Mouse (Mus musculus) hindbrain, embryonic 10.5 days (tissue): Measurements from ENCODE around the gene Olfr693. TPM values are rescaled to one million over a fixed set of nuclear protein-coding genes. Genes with fewer than 3 reads are reported as not detected.
"Not testable (repeated sequence)": the region's sequence is repeated elsewhere in the genome, so short reads cannot be mapped to it uniquely, and the experiment has no call there.

Experiments
- DNase-seq: peaks from one replicate; pipeline ENCODE4 v3.0.0-alpha.2; 2017; ENCODE audit warnings: low spot score
- H3K27ac ChIP-seq: fragments of 300-500 bp; sonication (generic); 2 replicates; pipeline ENCODE4 v1.5.1; 2016; ENCODE audit warnings: mild to moderate bottlenecking, moderate library complexity
- H3K27me3 ChIP-seq: fragments of 300-500 bp; sonication (generic); 2 replicates; pipeline ENCODE4 v1.6.1; 2016; ENCODE audit warnings: mild to moderate bottlenecking; ENCODE audit not compliant: poor library complexity, insufficient read depth, severe bottlenecking
- H3K36me3 ChIP-seq: fragments of 300-500 bp; sonication (generic); 2 replicates; pipeline ENCODE4 v1.6.1; 2016; ENCODE audit warnings: mild to moderate bottlenecking, moderate library complexity
- H3K4me1 ChIP-seq: fragments of 300-500 bp; sonication (generic); replicated peaks from 2 replicates; pipeline ENCODE4 v1.6.1; 2016; ENCODE audit warnings: mild to moderate bottlenecking
- H3K4me3 ChIP-seq: fragments of 300-500 bp; sonication (generic); 2 replicates; pipeline ENCODE4 v1.5.1; 2016; ENCODE audit warnings: mild to moderate bottlenecking, moderate library complexity
- H3K9me3 ChIP-seq: fragments of 300-500 bp; sonication (generic); 2 replicates; pipeline ENCODE4 v1.6.1; 2016; ENCODE audit warnings: mild to moderate bottlenecking, moderate library complexity
- WGBS: fragments of 180-500 bp; shearing (Covaris S2); methylation state at CpG from one replicate; pipeline ENCODE4 v1.1.7; 2016; 5-methylcytosine and 5-hydroxymethylcytosine counted together
- polyA plus RNA-seq: library from polyadenylated mRNA; unstranded; fragments of >200 nt; fragmentation: Nextera tagmentation; extraction: Ambion mirVana; gene quantifications from 2 replicates; pipeline ENCODE4 v1.2.1, GENCODE M21; 2016

Olfr693 gene
- not detected in 2 replicates for polyA plus RNA-seq

DNA sequence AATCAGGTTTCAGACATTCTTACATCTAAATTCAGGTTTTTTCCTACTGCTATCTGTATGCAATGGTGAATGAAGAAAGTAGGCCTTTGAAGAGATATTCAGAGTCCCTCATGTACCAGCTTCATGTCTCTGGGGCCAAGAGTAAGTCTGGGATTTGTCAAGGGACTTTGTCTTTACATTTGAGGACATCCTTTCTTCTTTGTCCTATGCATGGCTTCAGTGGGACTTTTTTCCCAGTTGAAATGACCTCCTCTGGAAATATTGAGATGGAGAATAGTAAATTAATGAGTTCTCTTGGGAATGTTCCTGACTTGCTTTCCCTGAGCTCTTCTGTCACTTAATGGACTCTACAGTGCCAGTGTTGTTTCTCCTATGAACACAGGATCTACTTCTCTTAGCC lies at the start of gene Olfr693:
TSS of gene Olfr693 (minus strand) at position 101 of the 400 bp plus-strand sequence.
- Histone ChIP-seq H3K4me3 (no peak within 1 kb of the TSS), H3K36me3 (no peaks in the 10 kb centered on the region), H3K9me3 (no peaks in the 10 kb centered on the region; the same call in 1 of the 2 replicates), H3K27ac (no peak within 1 kb of the TSS), H3K4me1 (no peaks in the 10 kb centered on the region), H3K27me3 (no peaks in the 10 kb centered on the region)
- no peak for DNase-seq

DNA sequence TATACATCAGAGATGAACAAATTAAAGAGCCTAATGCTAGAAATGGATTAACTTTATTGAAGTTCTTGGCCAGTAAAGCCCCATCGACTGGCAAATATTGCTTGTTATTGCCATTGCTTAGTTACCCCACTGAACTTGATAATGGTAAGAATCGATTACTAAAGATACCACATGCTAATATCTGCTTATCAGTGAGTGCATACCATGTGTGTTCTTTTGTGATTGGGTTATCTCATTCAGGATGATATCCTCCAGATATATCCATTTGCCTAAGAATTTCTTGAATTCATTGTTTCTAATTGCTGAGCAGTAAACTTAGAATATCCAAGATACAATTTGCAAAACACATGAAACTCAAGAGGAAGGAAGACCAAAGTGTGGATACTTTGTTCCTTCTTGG lies 45.3 kb upstream of the Olfr693 start:
- not testable (repeated sequence) for H3K4me3 ChIP-seq, H3K4me1 ChIP-seq, H3K9me3 ChIP-seq, H3K27me3 ChIP-seq, H3K36me3 ChIP-seq, H3K27ac ChIP-seq, DNase-seq
- 85% methylated on average over 2 of the region's 2 CpGs for WGBS

DNA sequence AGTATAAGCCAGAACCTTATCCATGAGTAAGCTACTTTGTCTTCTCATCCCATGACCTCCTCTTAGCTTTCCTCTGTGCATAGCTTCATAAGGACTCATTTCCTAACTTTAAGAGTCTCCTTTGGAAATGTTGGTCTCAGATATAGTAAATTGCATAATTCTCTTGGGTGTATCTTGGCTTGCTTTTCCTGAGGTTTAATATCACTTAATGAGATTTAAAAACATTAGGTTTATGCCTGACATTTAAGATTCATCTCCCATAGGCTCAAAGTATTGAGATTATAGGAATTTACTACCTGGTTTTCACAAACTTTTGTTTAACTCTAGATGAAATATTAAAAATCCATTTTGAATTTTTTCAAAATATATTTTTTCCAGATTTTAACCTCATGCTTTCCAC lies 35.9 kb upstream of the Olfr693 start, which contains the start of gene Olfr695:
TSS of gene Olfr695 (minus strand) at position 101 of the 400 bp plus-strand sequence.
- no peaks in the 10 kb centered on the region for H3K9me3 ChIP-seq
- DNase-seq = no peak
- H3K36me3 ChIP-seq = no peaks in the 10 kb centered on the region
- H3K4me1 ChIP-seq = no peaks in the 10 kb centered on the region
- H3K27me3 ChIP-seq = no peaks in the 10 kb centered on the region
- no peak within 1 kb of the TSS for H3K27ac ChIP-seq
- H3K4me3 ChIP-seq = no peak within 1 kb of the TSS

GRCm38 (mm10) chr7:106711463-106711862 lies 31.1 kb upstream of the Olfr693 start:
- whole genome bisulfite sequencing = 88% methylated on average over 6 of the region's 6 CpGs
- no peak for DNase-seq
- no peak overlapping the region for H3K27ac ChIP-seq

DNA sequence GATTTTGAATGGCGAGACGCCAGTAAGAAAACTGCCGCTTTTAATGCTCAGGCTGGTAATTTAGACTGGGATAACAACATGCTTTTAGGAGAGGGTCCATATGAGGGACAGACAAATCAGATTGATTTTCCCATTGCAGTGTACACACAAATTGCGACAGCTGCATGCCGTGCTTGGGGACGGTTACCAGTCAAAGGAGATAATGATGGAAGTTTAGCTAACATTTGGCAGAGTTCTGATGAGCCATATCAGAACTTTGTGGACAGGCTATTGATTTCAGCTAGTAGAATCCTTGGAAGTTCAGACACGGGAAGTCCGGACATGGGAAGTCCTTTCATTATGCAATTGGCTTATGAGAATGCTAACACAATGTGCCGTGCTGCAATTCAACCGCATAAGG lies 27.3 kb upstream of the Olfr693 start:
- not testable (repeated sequence) for H3K9me3 ChIP-seq, H3K4me3 ChIP-seq, H3K4me1 ChIP-seq, H3K27me3 ChIP-seq, DNase-seq, H3K27ac ChIP-seq, H3K36me3 ChIP-seq
- 90% methylated on average over 10 of the region's 10 CpGs for WGBS

More at GRCm38 (mm10) chr7:106711463-106711862, 31.1 kb upstream of the Olfr693 start:
- H3K36me3 ChIP-seq = no peaks in the 10 kb centered on the region
- H3K4me1 ChIP-seq = no peaks in the 10 kb centered on the region
- H3K9me3 ChIP-seq = no peaks in the 10 kb centered on the region
- no peaks in the 10 kb centered on the region for H3K27me3 ChIP-seq
- H3K4me3 ChIP-seq = no peak overlapping the region

- H3K4me1 ChIP-seq = no peaks in the 10 kb centered on the region
- no peaks in the 10 kb centered on the region for H3K27me3 ChIP-seq
- DNase-seq = no peak
- H3K9me3 ChIP-seq = peaks cover 11% of the 10 kb centered on the region; the same call in 1 of the 2 replicates
- H3K4me3 ChIP-seq = no peak overlapping the region
- WGBS = 76% methylated on average over 1 of the region's 1 CpGs
- no peak overlapping the region for H3K27ac ChIP-seq
- H3K36me3 ChIP-seq = no peaks in the 10 kb centered on the region
Observed at GRCm38 (mm10) chr7:106696891-106697290, 16.5 kb upstream of the Olfr693 start.

DNA sequence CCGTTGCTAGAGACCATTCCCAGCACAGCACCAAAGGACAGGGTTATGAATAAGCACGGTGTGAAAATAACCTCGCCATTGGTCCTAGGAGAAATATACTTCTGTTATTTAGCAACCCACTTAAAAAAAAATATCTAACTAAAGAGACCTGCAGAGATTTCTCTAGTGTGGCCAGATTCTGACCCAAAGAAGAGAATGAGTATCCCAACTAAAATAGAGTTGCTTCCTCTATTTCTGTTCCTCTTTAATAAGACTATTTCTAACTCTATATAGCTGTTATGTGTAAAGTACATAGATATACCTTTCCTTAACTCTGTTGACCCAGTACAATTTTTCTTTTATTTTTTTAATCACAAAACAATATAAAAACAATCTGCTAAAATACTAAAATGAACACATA lies 12.6 kb upstream of the Olfr693 start:
- 82% methylated on average over 3 of the region's 3 CpGs for WGBS
- Histone ChIP-seq H3K4me3 (no peak overlapping the region), H3K27ac (no peak overlapping the region), H3K4me1 (no peaks in the 10 kb centered on the region), H3K36me3 (no peaks in the 10 kb centered on the region), H3K9me3 (no peaks in the 10 kb centered on the region), H3K27me3 (no peaks in the 10 kb centered on the region)
- no peak for DNase-seq

GRCm38 (mm10) chr7:106691714-106692113 lies 11.3 kb upstream of the Olfr693 start, which contains the start of gene Olfr694:
TSS of gene Olfr694 (minus strand) at chr7:106691814.
- H3K36me3 ChIP-seq = no peaks in the 10 kb centered on the region
- H3K27ac ChIP-seq = no peak within 1 kb of the TSS
- H3K4me1 ChIP-seq = no peaks in the 10 kb centered on the region
- H3K9me3 ChIP-seq = no peaks in the 10 kb centered on the region
- DNase-seq = no peak
- H3K27me3 ChIP-seq = no peaks in the 10 kb centered on the region
- WGBS = 87% methylated on average over 1 of the region's 1 CpGs
- H3K4me3 ChIP-seq = no peak within 1 kb of the TSS

- no peak for DNase-seq
- Histone ChIP-seq H3K9me3 (no peaks in the 10 kb centered on the region), H3K36me3 (no peaks in the 10 kb centered on the region), H3K4me1 (no peaks in the 10 kb centered on the region), H3K4me3 (no peak overlapping the region), H3K27me3 (no peaks in the 10 kb centered on the region), H3K27ac (no peak overlapping the region)
- WGBS = 86% methylated on average over 2 of the region's 2 CpGs
Observed at GRCm38 (mm10) chr7:106685382-106685781, 5.0 kb upstream of the Olfr693 start.

GRCm38 (mm10) chr7:106652344-106652652 lies 28.1 kb downstream of the Olfr693 start:
- no peak overlapping the region for H3K4me3 ChIP-seq
- no peaks in the 10 kb centered on the region for H3K27me3 ChIP-seq
- no peak overlapping the region for H3K27ac ChIP-seq
- DNase-seq = no peak
- H3K36me3 ChIP-seq = no peaks in the 10 kb centered on the region
- no peaks in the 10 kb centered on the region for H3K4me1 ChIP-seq
- no peaks in the 10 kb centered on the region for H3K9me3 ChIP-seq

DNA sequence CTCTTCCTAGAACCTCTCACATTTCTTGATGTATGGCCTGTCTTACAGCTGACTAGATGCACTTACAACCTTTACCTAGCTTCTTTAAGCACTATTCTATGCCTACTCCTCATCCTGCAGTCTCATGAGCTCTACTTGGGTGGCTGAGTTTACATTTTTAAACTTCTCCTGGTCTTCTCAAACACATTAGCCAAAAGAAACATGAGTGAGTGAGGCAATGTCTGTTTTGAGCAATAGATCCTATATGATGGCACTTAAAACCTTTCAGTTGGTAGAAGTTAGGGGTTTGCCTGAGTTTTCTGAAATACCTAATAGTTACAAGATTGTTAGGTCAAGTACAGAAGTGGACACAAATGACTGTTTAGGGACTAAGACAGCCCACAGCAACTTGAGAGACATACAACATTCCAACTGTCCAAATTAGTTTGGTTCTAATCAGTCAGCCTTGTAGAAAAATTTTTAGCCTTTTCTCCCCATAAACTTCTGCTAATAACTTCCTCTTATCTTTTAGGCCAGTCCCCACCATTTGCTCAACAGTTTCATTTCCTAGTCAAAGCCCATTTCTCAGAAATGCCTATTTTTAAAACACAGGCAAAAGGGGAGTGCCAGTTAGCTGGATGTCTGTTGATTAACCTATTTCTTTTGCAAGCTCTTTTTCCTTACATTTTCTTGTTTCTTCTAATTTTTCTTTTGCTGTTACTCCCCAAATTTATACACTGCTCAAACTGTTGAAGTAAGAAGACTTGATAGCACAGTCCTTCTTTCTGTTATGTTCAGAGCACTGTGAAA lies 28.6 kb downstream of the Olfr693 start:
- no peaks in the 10 kb centered on the region for H3K36me3 ChIP-seq

DNA sequence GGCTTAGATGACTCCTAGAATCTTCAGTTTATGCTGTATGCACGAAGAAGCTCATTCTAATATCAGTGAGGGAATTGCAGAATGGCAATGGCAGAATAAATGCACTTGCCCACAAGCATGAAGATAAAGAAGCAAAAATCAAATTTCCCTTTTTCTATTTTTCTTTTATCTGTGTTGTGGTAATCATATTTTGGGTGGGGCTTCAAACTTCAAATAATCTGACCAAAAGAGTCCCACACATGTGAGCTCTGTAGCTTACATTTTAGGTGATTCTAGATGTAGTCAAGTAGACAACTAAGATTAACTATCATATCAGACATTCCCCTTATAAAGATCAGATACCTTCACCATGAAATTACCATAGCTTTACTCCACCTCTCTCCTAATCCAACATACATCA lies 30.6 kb downstream of the Olfr693 start:
- no peak overlapping the region for H3K27ac ChIP-seq
- DNase-seq = no peak
- no peaks in the 10 kb centered on the region for H3K4me1 ChIP-seq
- no peaks in the 10 kb centered on the region for H3K9me3 ChIP-seq
- 89% methylated on average over 1 of the region's 1 CpGs for WGBS
- H3K36me3 ChIP-seq = no peaks in the 10 kb centered on the region
- H3K27me3 ChIP-seq = no peaks in the 10 kb centered on the region
- H3K4me3 ChIP-seq = no peak overlapping the region

More for the DNA sequence above, 28.6 kb downstream of the Olfr693 start:
- H3K4me1 ChIP-seq = no peaks in the 10 kb centered on the region
- no peak overlapping the region for H3K27ac ChIP-seq
- DNase-seq = no peak
- H3K4me3 ChIP-seq = no peak overlapping the region
- H3K27me3 ChIP-seq = no peaks in the 10 kb centered on the region
- no peaks in the 10 kb centered on the region for H3K9me3 ChIP-seq

- H3K27me3 ChIP-seq = no peaks in the 10 kb centered on the region
- no peaks in the 10 kb centered on the region for H3K36me3 ChIP-seq
- H3K9me3 ChIP-seq = no peaks in the 10 kb centered on the region
- H3K27ac ChIP-seq = no peak overlapping the region
- no peaks in the 10 kb centered on the region for H3K4me1 ChIP-seq
- 81% methylated on average over 1 of the region's 1 CpGs for WGBS
- H3K4me3 ChIP-seq = no peak overlapping the region
- DNase-seq = no peak
Observed at GRCm38 (mm10) chr7:106645261-106645660, 35.1 kb downstream of the Olfr693 start.
